ENCODE assay signal across 26 mouse cellular contexts in genomic region chr11:101029320-101029719, GRCm38 (mm10). TPM values are rescaled to one million over a fixed set of nuclear protein-coding genes. Genes with fewer than 3 reads are reported as not detected.
DNase-seq lines count a peak whose midpoint lies in the region; ATAC-seq and TF ChIP-seq lines count a peak whose summit lies in the region.
"Had no signal": no experiment of that assay in that cellular context is flagged by ENCODE, and none has a peak within 500 bp of the region (broad histone marks: within the 10 kb centered on the region; RNA-seq: fewer than 3 reads in every experiment).

No protein-coding gene starts in this region.

- WGBS in heart, embryonic 13.5 days = 80% methylated on average over 8 of the region's 8 CpGs
- WGBS in hindbrain, postnatal 0 days = 74% methylated on average over 8 of the region's 8 CpGs
- WGBS in hindbrain, embryonic 10.5 days = 95% methylated on average over 8 of the region's 8 CpGs

- ATAC-seq in cerebellum, adult (ENCODE audit: insufficient number of reproducible peaks, low FRiP score, low TSS enrichment) = no peak
- no peak for ATAC-seq in heart, embryonic 13.5 days (ENCODE audit: extremely low read depth, insufficient number of reproducible peaks, low FRiP score, low TSS enrichment)
- no peak for ATAC-seq in hindbrain, postnatal 0 days
- ATAC-seq: forebrain, embryonic 16.5 days; hindbrain, embryonic 16.5 days; intestine, embryonic 15.5 days; liver, embryonic 12.5 days; liver, postnatal 0 days; midbrain, embryonic 16.5 days; Patski had no signal

- H3K4me2 ChIP-seq in heart, embryonic 13.5 days = no peak overlapping the region
- H3K4me2 ChIP-seq in hindbrain, postnatal 0 days (ENCODE audit: low read depth, low read length) = no peak overlapping the region
- H3K4me2 ChIP-seq: intestine, embryonic 15.5 days; liver, embryonic 12.5 days; midbrain, embryonic 11.5 days; stomach, embryonic 15.5 days had no signal

- H3K4me1 ChIP-seq in heart, embryonic 13.5 days = peaks cover 35% of the 10 kb centered on the region
- H3K4me1 ChIP-seq in hindbrain, postnatal 0 days (ENCODE audit: insufficient read depth, low read length) = no peaks in the 10 kb centered on the region
- no peaks in the 10 kb centered on the region for H3K4me1 ChIP-seq in hindbrain, embryonic 10.5 days (replicated peaks)
- H3K4me1 ChIP-seq: liver, embryonic 12.5 days; stomach, embryonic 15.5 days had no signal

- H3K4me3 ChIP-seq in heart, embryonic 13.5 days = no peak overlapping the region
- H3K4me3 ChIP-seq in hindbrain, postnatal 0 days (ENCODE audit: low read length) = no peak overlapping the region
- no peak overlapping the region for H3K4me3 ChIP-seq in hindbrain, embryonic 10.5 days
- H3K4me3 ChIP-seq: erythroblast, embryonic 14.5 days; intestine, embryonic 15.5 days; liver, embryonic 12.5 days; stomach, embryonic 15.5 days had no signal

- H3K27me3 ChIP-seq in heart, embryonic 13.5 days (replicated peaks) = no peaks in the 10 kb centered on the region
- no peaks in the 10 kb centered on the region for H3K27me3 ChIP-seq in hindbrain, postnatal 0 days (ENCODE audit: insufficient read depth, low read length)
- H3K27me3 ChIP-seq in hindbrain, embryonic 10.5 days (ENCODE audit: insufficient read depth, poor library complexity, severe bottlenecking) = no peaks in the 10 kb centered on the region
- H3K27me3 ChIP-seq: intestine, embryonic 15.5 days; liver, embryonic 12.5 days; Patski; stomach, embryonic 15.5 days had no signal

- peak overlapping the region; percentile 92 for H3K27ac ChIP-seq in heart, embryonic 13.5 days (replicated peaks)
- no peak overlapping the region for H3K27ac ChIP-seq in hindbrain, postnatal 0 days
- H3K27ac ChIP-seq in hindbrain, embryonic 10.5 days = no peak overlapping the region
- H3K27ac ChIP-seq: liver, embryonic 12.5 days; stomach, embryonic 15.5 days had no signal

- peaks cover 89% of the 10 kb centered on the region for H3K36me3 ChIP-seq in heart, embryonic 13.5 days
- H3K36me3 ChIP-seq in hindbrain, postnatal 0 days (ENCODE audit: insufficient read depth, low read length) = peaks cover 67% of the 10 kb centered on the region; the same call in 1 of the 2 replicates
- peaks cover 88% of the 10 kb centered on the region for H3K36me3 ChIP-seq in hindbrain, embryonic 10.5 days
- H3K36me3 ChIP-seq: intestine, embryonic 15.5 days had no signal

- TF ChIP-seq CTCF in hindbrain, postnatal 0 days (IDR thresholded peaks at IDR 0.05; ENCODE audit: low read depth) = no peak
- no peak for TF ChIP-seq CTCF in brain, embryonic 14.5 days (IDR thresholded peaks at IDR 0.05; ENCODE audit: borderline replicate concordance, extremely low read depth, insufficient read depth, insufficient read length)

- H3K9me3 ChIP-seq in heart, embryonic 13.5 days = no peaks in the 10 kb centered on the region
- H3K9me3 ChIP-seq in hindbrain, postnatal 0 days (ENCODE audit: low read length) = no peaks in the 10 kb centered on the region
- H3K9me3 ChIP-seq in hindbrain, embryonic 10.5 days = no peaks in the 10 kb centered on the region
- H3K9me3 ChIP-seq: intestine, embryonic 15.5 days; liver, embryonic 12.5 days; stomach, embryonic 15.5 days had no signal

- peak; percentile 59 for DNase-seq in cerebellum, adult 9-11 months
- DNase-seq in heart, adult 11 months = no peak
- peak; percentile 26 for DNase-seq in hindbrain, postnatal 0 days (ENCODE audit: low spot score)
- no peak for DNase-seq in hindbrain, embryonic 10.5 days (ENCODE audit: low spot score)
- peak; percentile 33 for DNase-seq in brain, embryonic 14.5 days (ENCODE audit: low read depth)
- DNase-seq: adrenal gland, postnatal 14 days; kidney, adult 2 months; kidney, postnatal 36 days; liver, postnatal 0 days; lung, postnatal 36 days; right cerebral cortex, postnatal 25 days had no signal

- TF ChIP-seq POLR2A in brain, embryonic 14.5 days (IDR thresholded peaks at IDR 0.05; ENCODE audit: borderline replicate concordance, extremely low read depth, insufficient read depth, insufficient read length, poor library complexity, severe bottlenecking) = no peak

- peak overlapping the region; percentile 21; the same call in 1 of the 2 replicates for H3K9ac ChIP-seq in heart, embryonic 13.5 days
- no peak overlapping the region for H3K9ac ChIP-seq in hindbrain, postnatal 0 days (replicated peaks; ENCODE audit: low read length)
- H3K9ac ChIP-seq: intestine, embryonic 15.5 days; liver, embryonic 12.5 days; liver, postnatal 0 days; stomach, embryonic 15.5 days had no signal

RNA-seq across cellular contexts. Expression of gene Atp6v0a1, which starts 20.1 kb away (rescaled TPM):
- polyA plus RNA-seq in heart, embryonic 13.5 days (2015; fragmentation: Nextera tagmentation; extraction: Ambion mirVana) = 54.9 and 58.1 TPM in 2 replicates
- 213 and 222 TPM in 2 replicates for total RNA-seq in hindbrain, postnatal 0 days (2014; rRNA removed)
- polyA plus RNA-seq in hindbrain, postnatal 0 days (2015; fragmentation: Nextera tagmentation; extraction: Ambion mirVana) = 162 and 181 TPM in 2 replicates
- 36.2 and 48.1 TPM in 2 replicates for polyA plus RNA-seq in hindbrain, embryonic 10.5 days (2016; fragmentation: Nextera tagmentation; extraction: Ambion mirVana)
- polyA plus RNA-seq in brain, embryonic 14.5 days (2012; rRNA removed) = 144 and 197 TPM in 2 replicates

RNA-seq across cellular contexts. Expression of gene Naglu, which starts 40.5 kb away (rescaled TPM):
- polyA plus RNA-seq in heart, embryonic 13.5 days (2015; fragmentation: Nextera tagmentation; extraction: Ambion mirVana) = 13.5 and 13.7 TPM in 2 replicates
- 23.1 and 23.8 TPM in 2 replicates for total RNA-seq in hindbrain, postnatal 0 days (2014; rRNA removed)
- 15.3 and 17.0 TPM in 2 replicates for polyA plus RNA-seq in hindbrain, postnatal 0 days (2015; fragmentation: Nextera tagmentation; extraction: Ambion mirVana)
- polyA plus RNA-seq in hindbrain, embryonic 10.5 days (2016; fragmentation: Nextera tagmentation; extraction: Ambion mirVana) = 11.2 and 12.9 TPM in 2 replicates
- polyA plus RNA-seq in brain, embryonic 14.5 days (2012; rRNA removed) = 11.9 and 12.5 TPM in 2 replicates

RNA-seq across cellular contexts. Expression of gene Hsd17b1, which starts 48.9 kb away (rescaled TPM):
- polyA plus RNA-seq in heart, embryonic 13.5 days (2015; fragmentation: Nextera tagmentation; extraction: Ambion mirVana) = 0.14 and 0.17 TPM in 2 replicates
- total RNA-seq in hindbrain, postnatal 0 days (2014; rRNA removed) = 0.16 and 0.22 TPM in 2 replicates
- polyA plus RNA-seq in hindbrain, postnatal 0 days (2015; fragmentation: Nextera tagmentation; extraction: Ambion mirVana) = not detected in 2 replicates
- polyA plus RNA-seq in hindbrain, embryonic 10.5 days (2016; fragmentation: Nextera tagmentation; extraction: Ambion mirVana) = 0.14 TPM in 1 of 2 replicates, not detected in the other
- 0.50 and 0.78 TPM in 2 replicates for polyA plus RNA-seq in brain, embryonic 14.5 days (2012; rRNA removed)
- total RNA-seq: MEL had no signal
- polyA plus RNA-seq: embryonic facial prominence, embryonic 14.5 days; hindbrain, embryonic 11.5 days; intestine, embryonic 15.5 days; neural tube, embryonic 11.5 days had no signal

RNA-seq across cellular contexts. Expression of gene Coasy, which starts 53.0 kb away (rescaled TPM):
- 26.8 and 28.4 TPM in 2 replicates for polyA plus RNA-seq in heart, embryonic 13.5 days (2015; fragmentation: Nextera tagmentation; extraction: Ambion mirVana)
- total RNA-seq in hindbrain, postnatal 0 days (2014; rRNA removed) = 45.7 and 53.2 TPM in 2 replicates
- 34.5 and 35.1 TPM in 2 replicates for polyA plus RNA-seq in hindbrain, postnatal 0 days (2015; fragmentation: Nextera tagmentation; extraction: Ambion mirVana)
- 53.1 and 59.6 TPM in 2 replicates for polyA plus RNA-seq in hindbrain, embryonic 10.5 days (2016; fragmentation: Nextera tagmentation; extraction: Ambion mirVana)
- 49.1 and 77.5 TPM in 2 replicates for polyA plus RNA-seq in brain, embryonic 14.5 days (2012; rRNA removed)

RNA-seq across cellular contexts. Expression of gene Mlx, which starts 57.8 kb away (rescaled TPM):
- polyA plus RNA-seq in heart, embryonic 13.5 days (2015; fragmentation: Nextera tagmentation; extraction: Ambion mirVana) = 36.3 and 41.6 TPM in 2 replicates
- 42.2 and 75.2 TPM in 2 replicates for total RNA-seq in hindbrain, postnatal 0 days (2014; rRNA removed)
- polyA plus RNA-seq in hindbrain, postnatal 0 days (2015; fragmentation: Nextera tagmentation; extraction: Ambion mirVana) = 58.3 and 61.0 TPM in 2 replicates
- polyA plus RNA-seq in hindbrain, embryonic 10.5 days (2016; fragmentation: Nextera tagmentation; extraction: Ambion mirVana) = 44.7 and 49.7 TPM in 2 replicates
- polyA plus RNA-seq in brain, embryonic 14.5 days (2012; rRNA removed) = 57.7 and 78.3 TPM in 2 replicates

Comparison
In these comparisons a context has a peak if more than half of its experiments do, and no peak if none do; other contexts are left out.
1. DNase-seq: peak in cerebellum, adult 9-11 months (single experiment), hindbrain, postnatal 0 days (single experiment) and brain, embryonic 14.5 days (single experiment); none in heart, adult 11 months (single experiment) and hindbrain, embryonic 10.5 days (single experiment).